Mouse (Mus musculus): ENCODE measurements around the gene Zdhhc16.

Zdhhc16 gene

DNA sequence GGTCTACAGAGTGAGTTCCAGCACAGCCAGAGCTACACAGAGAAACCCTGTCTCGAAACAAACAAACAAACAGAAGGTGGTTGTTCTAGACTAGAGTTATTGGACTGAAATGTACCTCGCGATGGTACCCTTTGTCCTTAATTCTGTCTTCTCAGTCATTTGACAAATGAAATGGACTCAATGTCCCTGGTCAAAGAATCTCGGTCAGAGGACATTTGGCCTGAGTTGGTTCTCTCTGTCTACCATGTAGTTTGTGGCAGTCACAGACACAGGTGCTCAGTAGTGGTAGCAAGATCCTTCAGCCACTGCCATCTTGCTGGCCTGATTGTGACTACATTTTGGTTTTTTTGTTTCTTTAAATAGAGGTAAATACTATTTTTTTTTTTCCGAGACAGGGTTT is 52.7 kb downstream of the Zdhhc16 start:
- no peak for DNase-seq (ENCODE audit: low read depth in 1 of 2, low spot score in 2 of 2)

DNA sequence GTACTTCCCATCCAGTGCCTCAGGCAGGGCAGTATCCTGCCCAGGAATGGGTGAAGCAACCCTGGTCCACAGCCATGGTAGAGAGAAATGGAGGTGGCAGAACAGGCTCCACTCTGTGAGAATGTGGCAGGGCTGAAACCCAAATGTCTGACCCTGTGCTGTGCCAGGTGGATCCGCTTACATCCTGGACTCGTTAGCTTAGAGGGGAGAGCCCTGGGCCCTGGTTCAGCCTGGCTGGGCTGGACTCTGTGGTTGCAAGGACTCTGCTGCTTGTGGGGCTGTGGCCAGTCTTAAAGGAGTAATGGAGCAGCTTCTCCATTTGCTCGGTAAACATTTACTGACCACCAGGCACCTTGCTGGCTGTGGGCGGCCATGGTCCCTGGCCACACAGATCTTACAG is 53.9 kb downstream of the Zdhhc16 start:
- no peak for DNase-seq (ENCODE audit: low read depth in 1 of 2, low spot score in 2 of 2)

DNA sequence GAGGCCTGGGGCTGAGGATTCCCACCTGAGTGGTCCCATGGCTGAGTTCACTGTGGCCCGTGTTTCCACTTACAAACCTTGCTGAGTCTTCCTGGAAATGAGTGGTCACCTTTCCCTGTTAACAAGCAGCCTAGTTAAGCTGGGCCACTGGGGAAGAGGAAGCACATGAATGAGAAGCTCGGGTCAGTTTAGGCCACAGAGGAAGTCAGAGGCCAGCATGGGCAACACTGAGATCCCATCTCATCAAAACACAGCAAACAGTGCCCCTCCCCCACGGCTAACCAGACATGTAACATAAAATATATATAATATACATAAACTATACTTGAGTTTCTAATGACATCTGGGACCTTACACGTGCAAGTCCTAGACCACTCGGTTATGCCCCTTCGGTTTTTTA is 56.5 kb downstream of the Zdhhc16 start:
- peak in 1 of 2 experiments; percentile 19 for DNase-seq (ENCODE audit: low read depth in 1 of 2, low spot score in 2 of 2)

DNA sequence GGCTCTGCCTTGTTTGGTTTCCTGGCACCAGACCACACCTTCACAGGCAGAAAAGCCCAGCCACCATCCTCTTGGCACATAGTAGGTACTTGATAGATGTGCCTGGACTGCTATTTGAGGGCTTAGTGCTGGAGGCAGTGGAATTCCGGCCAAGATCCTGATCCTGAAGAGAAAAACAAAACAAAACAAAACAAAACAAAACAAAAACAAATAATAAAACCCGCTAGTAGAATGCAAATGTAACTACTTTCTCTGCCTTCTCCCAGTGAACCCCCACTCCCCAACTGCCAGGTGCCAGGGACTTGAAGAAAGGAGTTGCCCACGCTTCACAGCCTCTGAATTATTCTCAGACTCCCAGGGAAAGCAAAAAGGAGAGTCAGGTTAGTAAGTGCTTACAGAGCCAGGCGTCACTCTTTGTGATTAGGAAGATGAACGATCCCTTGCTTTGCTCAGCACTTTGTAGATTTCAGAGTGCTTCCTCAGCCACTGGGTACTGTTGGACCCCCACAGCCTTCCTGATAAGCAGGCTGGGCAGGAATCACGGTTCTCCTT is 58.7 kb downstream of the Zdhhc16 start:
- DNase-seq (ENCODE audit: low read depth in 1 of 2, low spot score in 2 of 2), result no peak

DNA sequence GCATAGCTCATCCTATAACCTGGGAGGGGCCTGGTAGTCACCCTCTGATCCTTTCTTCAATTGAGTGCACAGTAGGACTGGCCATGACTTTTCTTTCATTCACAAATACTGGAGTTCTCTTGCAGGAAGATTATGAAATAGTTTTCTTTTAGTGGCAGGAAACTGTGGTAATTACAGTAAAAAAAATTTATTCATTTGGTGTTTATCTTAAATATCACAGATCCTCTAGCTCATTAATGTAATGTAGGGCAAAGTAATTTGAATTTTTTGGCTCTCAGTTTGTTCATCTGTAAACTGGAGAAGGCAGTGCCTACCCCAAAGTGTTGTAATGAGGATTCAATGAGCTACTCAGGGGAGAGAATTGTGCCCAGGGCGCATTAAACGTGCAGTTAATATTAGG is 59.7 kb downstream of the Zdhhc16 start:
- no peak for DNase-seq (ENCODE audit: low read depth in 1 of 2, low spot score in 2 of 2)

DNA sequence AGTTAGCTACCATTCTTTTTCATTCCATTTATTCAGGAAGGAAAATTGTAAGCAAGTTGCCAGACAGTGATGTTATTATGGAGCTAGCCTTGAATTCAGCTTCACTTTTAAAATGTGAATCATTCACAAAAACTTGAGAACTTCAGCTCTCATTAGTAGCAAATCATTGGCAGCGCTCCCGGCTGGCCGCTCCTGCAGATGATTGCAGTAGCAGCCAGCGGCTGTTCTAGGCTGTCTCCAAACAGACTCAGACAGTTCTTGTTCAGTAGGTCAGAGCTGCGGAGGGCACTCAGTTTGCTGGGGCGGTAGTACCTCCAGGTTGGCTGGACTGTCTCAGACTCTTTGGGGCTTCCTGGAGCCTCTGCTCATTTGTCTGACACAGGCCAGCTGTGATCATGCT is 60.2 kb downstream of the Zdhhc16 start:
- no peak for DNase-seq (ENCODE audit: low read depth in 1 of 2, low spot score in 2 of 2)

All from monocyte, adult 2 months (primary cell).